Mouse (Mus musculus) myocyte (in vitro differentiated cells): ENCODE measurements around the gene L1td1. TPM values are rescaled to one million over a fixed set of nuclear protein-coding genes. Genes with fewer than 3 reads are reported as not detected.

Experiments
- H3K27me3 ChIP-seq: one replicate; pipeline ENCODE4 v1.6.1; 2011; ENCODE audit not compliant: control insufficient read depth, insufficient read depth, insufficient read length
- H3K36me3 ChIP-seq: one replicate; pipeline ENCODE4 v1.6.1; 2011; ENCODE audit not compliant: control insufficient read depth, insufficient read depth
- H3K4me2 ChIP-seq: one replicate; pipeline ENCODE4 v1.6.1; 2011; ENCODE audit warnings: low read depth, control low read depth
- H3K4me3 ChIP-seq: one replicate; pipeline ENCODE4 v1.5.1; 2011; ENCODE audit warnings: mild to moderate bottlenecking, control low read depth, moderate library complexity
- H3K79me2 ChIP-seq: one replicate; pipeline ENCODE4 v1.6.1; 2011; ENCODE audit not compliant: control insufficient read depth, insufficient read depth
- H3ac ChIP-seq: one replicate; pipeline ENCODE4 v1.6.1; 2011; ENCODE audit not compliant: control insufficient read depth, insufficient read length
- MYOD1 ChIP-seq, 3 experiments: IDR thresholded peaks; one replicate each; pipeline ENCODE4 v1.6.1; 2011; ENCODE audit warnings: control low read depth in 2 of 3, low read depth in 2 of 3, mild to moderate bottlenecking in 2 of 3, moderate library complexity in 1 of 3; ENCODE audit not compliant: insufficient read length in 2 of 3, control insufficient read depth in 1 of 3
- SRF ChIP-seq: IDR thresholded peaks from one replicate; pipeline ENCODE4 v1.6.1; 2011; ENCODE audit warnings: low read depth; ENCODE audit not compliant: control insufficient read depth, insufficient read length
- USF1 ChIP-seq: IDR thresholded peaks from one replicate; pipeline ENCODE4 v1.6.1; 2011; ENCODE audit warnings: low read depth, mild to moderate bottlenecking, control low read depth, moderate library complexity
- polyA plus RNA-seq: library from polyadenylated mRNA; unstranded; fragments of >200 nt; fragmentation: generic; extraction: Trizol; gene quantifications from one replicate; pipeline ENCODE4 v1.2.1, GENCODE M21; 2012; ENCODE audit warnings: missing spikeins

L1td1 gene
- polyA plus RNA-seq, 1 experiment: not detected

- Histone ChIP-seq H3K36me3 (no peaks in the 10 kb centered on the region), H3K27me3 (no peaks in the 10 kb centered on the region), H3ac (no peak overlapping the region), H3K4me3 (no peak overlapping the region), H3K4me2 (no peak overlapping the region), H3K79me2 (no peaks in the 10 kb centered on the region)
- TF ChIP-seq MYOD1 (IDR thresholded peaks at IDR 0.05; ENCODE audit: control insufficient read depth in 1 of 3, insufficient read length in 2 of 3, low read depth in 2 of 3): no peak
Observed at GRCm38 (mm10) chr4:98785851-98786250, 59.3 kb downstream of the L1td1 start.

- H3K27me3 ChIP-seq: no peaks in the 10 kb centered on the region
- H3K4me2 ChIP-seq: no peak overlapping the region
- H3K4me3 ChIP-seq: no peak overlapping the region
- H3ac ChIP-seq: no peak overlapping the region
- no peaks in the 10 kb centered on the region for H3K79me2 ChIP-seq
- no peaks in the 10 kb centered on the region for H3K36me3 ChIP-seq
- TF ChIP-seq USF1 (no peak), SRF (no peak), MYOD1 (IDR thresholded peaks at IDR 0.05; ENCODE audit: control insufficient read depth in 1 of 3, insufficient read length in 2 of 3, low read depth in 2 of 3) (no peak)
Observed at GRCm38 (mm10) chr4:98786281-98786680, 59.7 kb downstream of the L1td1 start.

Other genes with a start within 250 kb of the L1td1 start
- gene Kank4, start 90.8 kb downstream of the L1td1 start, polyA plus RNA-seq: 0.01 TPM
- gene I0C0044D17Rik, start 97.1 kb downstream of the L1td1 start, polyA plus RNA-seq: not detected
- 14.6 TPM for gene Usp1, start 197.1 kb downstream of the L1td1 start, polyA plus RNA-seq